Mouse (Mus musculus) lung, postnatal 0 days (tissue): ENCODE results near the gene Aurkaip1. TPM values are rescaled to one million over a fixed set of nuclear protein-coding genes. Genes with fewer than 3 reads are reported as not detected.

Experiments used
- ATAC-seq: fragments of 200-750 bp; cut with Nextera tagmentation; 2 replicates; pipeline ENCODE4 v1.8.0; 2017; ENCODE audit warnings: moderate library complexity
- DNase-seq: peaks from one replicate; pipeline ENCODE4 v3.0.0-alpha.2; 2016; ENCODE audit warnings: low spot score
- H3K27ac ChIP-seq: fragments of 300-500 bp; sonication (generic); 2 replicates; pipeline ENCODE4 v1.5.1; 2014; ENCODE audit warnings: antibody characterized with exemption, mild to moderate bottlenecking, low read length, mixed read lengths
- H3K27me3 ChIP-seq: fragments of 300-500 bp; sonication (generic); replicated peaks from 2 replicates; pipeline ENCODE4 v1.6.1; 2014; ENCODE audit warnings: low read length, mixed read lengths; ENCODE audit not compliant: insufficient read depth
- H3K36me3 ChIP-seq: fragments of 300-500 bp; sonication (generic); 2 replicates; pipeline ENCODE4 v1.6.1; 2014; ENCODE audit warnings: low read length, mixed read lengths; ENCODE audit not compliant: insufficient read depth
- H3K4me1 ChIP-seq: fragments of 300-500 bp; sonication (generic); 2 replicates; pipeline ENCODE4 v1.6.1; 2014; ENCODE audit warnings: antibody characterized with exemption, low read depth, low read length, mixed read lengths; ENCODE audit not compliant: insufficient read depth
- H3K4me2 ChIP-seq: fragments of 300-500 bp; sonication (generic); replicated peaks from 2 replicates; pipeline ENCODE4 v1.6.1; 2014; ENCODE audit warnings: low read depth, mild to moderate bottlenecking, low read length, moderate library complexity, mixed read lengths
- H3K4me3 ChIP-seq: fragments of 300-500 bp; sonication (generic); 2 replicates; pipeline ENCODE4 v1.5.1; 2014; ENCODE audit warnings: low read depth, low read length
- H3K9ac ChIP-seq: fragments of 300-500 bp; sonication (generic); replicated peaks from 2 replicates; pipeline ENCODE4 v1.6.1; 2014; ENCODE audit warnings: low read depth, mild to moderate bottlenecking
- H3K9me3 ChIP-seq: fragments of 300-500 bp; sonication (generic); 2 replicates; pipeline ENCODE4 v1.6.1; 2016; ENCODE audit warnings: low read length, mixed read lengths
- CTCF ChIP-seq: IDR thresholded peaks from 2 replicates; pipeline ENCODE4 v1.5.1; 2016; ENCODE audit warnings: antibody characterized with exemption, mild to moderate bottlenecking
- EP300 ChIP-seq: IDR thresholded peaks from 2 replicates; pipeline ENCODE4 v1.6.1; 2016; ENCODE audit warnings: antibody characterized with exemption, mild to moderate bottlenecking, control low read depth
- WGBS: fragments of 180-500 bp; shearing (Covaris S2); extraction: QIAGEN DNeasy Blood & Tissue Kit; methylation state at CpG from one replicate; pipeline ENCODE4 v1.1.7; 2014; 5-methylcytosine and 5-hydroxymethylcytosine counted together
- polyA plus RNA-seq: library from polyadenylated mRNA; unstranded; fragments of >200 nt; fragmentation: Nextera tagmentation; extraction: Ambion mirVana; gene quantifications from 2 replicates; pipeline ENCODE4 v1.2.1, GENCODE M21; 2015

Aurkaip1 gene
- polyA plus RNA-seq, 1 experiment from 2014 or later: 128 TPM

GRCm38 (mm10) chr4:155790021-155790489 lies 41.0 kb upstream of the Aurkaip1 start, which contains the start of gene Ankrd65:
Gene Ankrd65, plus strand, starts transcription at chr4:155790439.
- WGBS: 75% methylated on average over 3 of the region's 3 CpGs

GRCm38 (mm10) chr4:155790650-155791161 lies 40.4 kb upstream of the Aurkaip1 start:
- Histone ChIP-seq H3K36me3 (no peaks in the 10 kb centered on the region), H3K9me3 (no peaks in the 10 kb centered on the region), H3K4me3 (no peak overlapping the region), H3K27me3 (no peaks in the 10 kb centered on the region), H3K9ac (no peak overlapping the region), H3K4me2 (no peak overlapping the region), H3K27ac (no peak overlapping the region), H3K4me1 (no peaks in the 10 kb centered on the region)
- TF ChIP-seq CTCF: no peak
- TF ChIP-seq EP300: no peak
- ATAC-seq: peak; percentile 54
- WGBS: 51% methylated on average over 3 of the region's 3 CpGs
- no peak for DNase-seq

More at GRCm38 (mm10) chr4:155790021-155790489, 41.0 kb upstream of the Aurkaip1 start, which contains the start of gene Ankrd65:
- no peak within 1 kb of the TSS for H3K4me2 ChIP-seq
- TF ChIP-seq CTCF: no peak
- TF ChIP-seq EP300: no peak
- H3K4me1 ChIP-seq: no peaks in the 10 kb centered on the region
- H3K36me3 ChIP-seq: no peaks in the 10 kb centered on the region
- no peak within 1 kb of the TSS for H3K9ac ChIP-seq
- no peak for DNase-seq
- H3K9me3 ChIP-seq: no peaks in the 10 kb centered on the region
- no peaks in the 10 kb centered on the region for H3K27me3 ChIP-seq
- no peak for ATAC-seq
- no peak within 1 kb of the TSS for H3K4me3 ChIP-seq
- H3K27ac ChIP-seq: no peak within 1 kb of the TSS

GRCm38 (mm10) chr4:155791240-155791933 lies 39.7 kb upstream of the Aurkaip1 start:
- no peak overlapping the region for H3K27ac ChIP-seq
- no peak for TF ChIP-seq EP300
- TF ChIP-seq CTCF: no peak
- ATAC-seq: no peak

GRCm38 (mm10) chr4:155793730-155794129 lies 37.3 kb upstream of the Aurkaip1 start:
- no peaks in the 10 kb centered on the region for H3K27me3 ChIP-seq
- H3K36me3 ChIP-seq: no peaks in the 10 kb centered on the region
- no peaks in the 10 kb centered on the region for H3K4me1 ChIP-seq
- ATAC-seq: no peak
- H3K9ac ChIP-seq: no peak overlapping the region
- H3K27ac ChIP-seq: no peak overlapping the region
- 26% methylated on average over 2 of the region's 2 CpGs for WGBS
- H3K4me2 ChIP-seq: no peak overlapping the region
- H3K9me3 ChIP-seq: no peaks in the 10 kb centered on the region
- TF ChIP-seq EP300: no peak
- TF ChIP-seq CTCF: no peak
- no peak overlapping the region for H3K4me3 ChIP-seq
- no peak for DNase-seq

More at GRCm38 (mm10) chr4:155791240-155791933, 39.7 kb upstream of the Aurkaip1 start:
- no peaks in the 10 kb centered on the region for H3K36me3 ChIP-seq
- no peak overlapping the region for H3K4me2 ChIP-seq
- no peaks in the 10 kb centered on the region for H3K4me1 ChIP-seq
- WGBS: 72% methylated on average over 24 of the region's 24 CpGs
- DNase-seq: no peak
- H3K4me3 ChIP-seq: no peak overlapping the region
- no peak overlapping the region for H3K9ac ChIP-seq
- no peaks in the 10 kb centered on the region for H3K9me3 ChIP-seq
- no peaks in the 10 kb centered on the region for H3K27me3 ChIP-seq

GRCm38 (mm10) chr4:155802075-155802474 lies 29.0 kb upstream of the Aurkaip1 start:
- H3K4me2 ChIP-seq: no peak overlapping the region
- H3K36me3 ChIP-seq: no peaks in the 10 kb centered on the region
- no peak for TF ChIP-seq CTCF
- no peak for TF ChIP-seq EP300
- WGBS: 93% methylated on average over 1 of the region's 1 CpGs
- no peak overlapping the region for H3K4me3 ChIP-seq
- H3K27ac ChIP-seq: no peak overlapping the region
- no peak overlapping the region for H3K9ac ChIP-seq
- DNase-seq (no peak), ATAC-seq (no peak)
- no peaks in the 10 kb centered on the region for H3K9me3 ChIP-seq
- 0 out of 2 replicates have a peak, but pooled peaks cover 5% of the 10 kb centered on the region for H3K4me1 ChIP-seq
- H3K27me3 ChIP-seq: no peaks in the 10 kb centered on the region

- Histone ChIP-seq H3K27ac (peak within 1 kb of the TSS; percentile 68), H3K27me3 (no peaks in the 10 kb centered on the region), H3K4me1 (0 out of 2 replicates have a peak, but pooled peaks cover 5% of the 10 kb centered on the region), H3K4me3 (peak within 1 kb of the TSS; percentile 67), H3K36me3 (peaks cover 5% of the 10 kb centered on the region; the same call in 1 of the 2 replicates), H3K9me3 (no peaks in the 10 kb centered on the region), H3K9ac (peak within 1 kb of the TSS; percentile 68), H3K4me2 (peak within 1 kb of the TSS; percentile 67)
- WGBS: 7% methylated on average over 12 of the region's 12 CpGs
- DNase-seq: peak; percentile 64
- TF ChIP-seq CTCF: peak; percentile 33; the same call in 1 of the 2 replicates
- TF ChIP-seq EP300: no peak
- ATAC-seq: peak; percentile 34; the same call in 1 of the 2 replicates
Observed at GRCm38 (mm10) chr4:155802741-155803339, 28.2 kb upstream of the Aurkaip1 start, which contains the start of gene Mrpl20. Gene Mrpl20, plus strand, starts transcription at chr4:155802878.
